Mouse (Mus musculus): ENCODE data around the gene Rhoj. TPM values are rescaled to one million over a fixed set of nuclear protein-coding genes. Genes with fewer than 3 reads are reported as not detected.

Gene Rhoj
- polyA plus RNA-seq, 1 experiment from 2014 or later: 25.9 TPM

- no peak for ATAC-seq (ENCODE audit: low FRiP score)
- Histone ChIP-seq H3K9ac (replicated peaks) (no peak overlapping the region), H3K9me3 (replicated peaks) (no peaks in the 10 kb centered on the region), H3K36me3 (no peaks in the 10 kb centered on the region), H3K4me3 (replicated peaks) (no peak overlapping the region), H3K27ac (replicated peaks) (no peak overlapping the region), H3K4me1 (no peaks in the 10 kb centered on the region), H3K4me2 (no peak overlapping the region), H3K27me3 (replicated peaks) (no peaks in the 10 kb centered on the region)
- WGBS: 78% methylated on average over 5 of the region's 5 CpGs
These were observed 42.6 kb downstream of the Rhoj start for GRCm38 (mm10) chr12:75350750-75351149.

GRCm38 (mm10) chr12:75351846-75352245 is 43.7 kb downstream of the Rhoj start:
- Histone ChIP-seq H3K27ac (replicated peaks) (no peak overlapping the region), H3K27me3 (replicated peaks) (no peaks in the 10 kb centered on the region), H3K4me1 (no peaks in the 10 kb centered on the region), H3K4me2 (no peak overlapping the region), H3K9ac (replicated peaks) (no peak overlapping the region), H3K4me3 (replicated peaks) (no peak overlapping the region), H3K36me3 (no peaks in the 10 kb centered on the region), H3K9me3 (replicated peaks) (no peaks in the 10 kb centered on the region)
- WGBS: 69% methylated on average over 7 of the region's 7 CpGs
- no peak for ATAC-seq (ENCODE audit: low FRiP score)

- no peaks in the 10 kb centered on the region for H3K4me1 ChIP-seq
- H3K9me3 ChIP-seq (replicated peaks): no peaks in the 10 kb centered on the region
- H3K36me3 ChIP-seq: no peaks in the 10 kb centered on the region
- no peak for ATAC-seq (ENCODE audit: low FRiP score)
- H3K9ac ChIP-seq (replicated peaks): no peak overlapping the region
- H3K4me2 ChIP-seq: no peak overlapping the region
- no peaks in the 10 kb centered on the region for H3K27me3 ChIP-seq (replicated peaks)
- H3K27ac ChIP-seq (replicated peaks): no peak overlapping the region
- WGBS: 47% methylated on average over 6 of the region's 6 CpGs
- no peak overlapping the region for H3K4me3 ChIP-seq (replicated peaks)
These were observed 44.3 kb downstream of the Rhoj start for GRCm38 (mm10) chr12:75352410-75352809.

GRCm38 (mm10) chr12:75354354-75354753 is 46.2 kb downstream of the Rhoj start:
- H3K4me1 ChIP-seq: no peaks in the 10 kb centered on the region
- ATAC-seq (ENCODE audit: low FRiP score): no peak
- WGBS: 75% methylated on average over 7 of the region's 7 CpGs
- H3K4me2 ChIP-seq: no peak overlapping the region
- H3K9me3 ChIP-seq (replicated peaks): no peaks in the 10 kb centered on the region
- no peak overlapping the region for H3K9ac ChIP-seq (replicated peaks)
- H3K36me3 ChIP-seq: no peaks in the 10 kb centered on the region
- H3K4me3 ChIP-seq (replicated peaks): no peak overlapping the region
- H3K27ac ChIP-seq (replicated peaks): no peak overlapping the region
- no peaks in the 10 kb centered on the region for H3K27me3 ChIP-seq (replicated peaks)

- no peaks in the 10 kb centered on the region for H3K9me3 ChIP-seq (replicated peaks)
- WGBS: 89% methylated on average over 4 of the region's 4 CpGs
- H3K27ac ChIP-seq (replicated peaks): no peak overlapping the region
- H3K4me1 ChIP-seq: peaks cover 10% of the 10 kb centered on the region; the same call in 1 of the 2 replicates
- no peaks in the 10 kb centered on the region for H3K36me3 ChIP-seq
- ATAC-seq (ENCODE audit: low FRiP score): no peak
- H3K4me3 ChIP-seq (replicated peaks): no peak overlapping the region
- no peak overlapping the region for H3K9ac ChIP-seq (replicated peaks)
- H3K4me2 ChIP-seq: no peak overlapping the region
- H3K27me3 ChIP-seq (replicated peaks): no peaks in the 10 kb centered on the region
These were observed 49.7 kb downstream of the Rhoj start for GRCm38 (mm10) chr12:75357781-75358180.

GRCm38 (mm10) chr12:75358714-75359113 is 50.6 kb downstream of the Rhoj start:
- no peak overlapping the region for H3K27ac ChIP-seq (replicated peaks)
- WGBS: 78% methylated on average over 4 of the region's 4 CpGs
- peaks cover 10% of the 10 kb centered on the region; the same call in 1 of the 2 replicates for H3K4me1 ChIP-seq
- no peaks in the 10 kb centered on the region for H3K27me3 ChIP-seq (replicated peaks)
- no peak overlapping the region for H3K4me2 ChIP-seq
- H3K9ac ChIP-seq (replicated peaks): no peak overlapping the region
- H3K36me3 ChIP-seq: no peaks in the 10 kb centered on the region
- ATAC-seq (ENCODE audit: low FRiP score): no peak
- H3K4me3 ChIP-seq (replicated peaks): no peak overlapping the region
- H3K9me3 ChIP-seq (replicated peaks): no peaks in the 10 kb centered on the region

- Histone ChIP-seq H3K9me3 (replicated peaks) (no peaks in the 10 kb centered on the region), H3K4me1 (peaks cover 10% of the 10 kb centered on the region; the same call in 1 of the 2 replicates), H3K27ac (replicated peaks) (no peak overlapping the region), H3K36me3 (no peaks in the 10 kb centered on the region), H3K27me3 (replicated peaks) (no peaks in the 10 kb centered on the region), H3K9ac (replicated peaks) (no peak overlapping the region), H3K4me2 (no peak overlapping the region), H3K4me3 (replicated peaks) (no peak overlapping the region)
- 67% methylated on average over 2 of the region's 2 CpGs for WGBS
- ATAC-seq (ENCODE audit: low FRiP score): no peak
These were observed 51.4 kb downstream of the Rhoj start for GRCm38 (mm10) chr12:75359500-75359899.

GRCm38 (mm10) chr12:75359921-75360482 is 51.9 kb downstream of the Rhoj start:
- no peak for ATAC-seq (ENCODE audit: low FRiP score)

GRCm38 (mm10) chr12:75362456-75362855 is 54.3 kb downstream of the Rhoj start:
- ATAC-seq (ENCODE audit: low FRiP score): no peak; the same call in 1 of the 2 replicates
- H3K27ac ChIP-seq (replicated peaks): peak overlapping the region; percentile 54
- WGBS: 73% methylated on average over 16 of the region's 16 CpGs

More at GRCm38 (mm10) chr12:75359921-75360482, 51.9 kb downstream of the Rhoj start:
- WGBS: 79% methylated on average over 5 of the region's 5 CpGs
- Histone ChIP-seq H3K9me3 (replicated peaks) (no peaks in the 10 kb centered on the region), H3K4me3 (replicated peaks) (no peak overlapping the region), H3K27ac (replicated peaks) (no peak overlapping the region), H3K9ac (replicated peaks) (no peak overlapping the region), H3K4me1 (peaks cover 10% of the 10 kb centered on the region; the same call in 1 of the 2 replicates), H3K4me2 (no peak overlapping the region), H3K36me3 (no peaks in the 10 kb centered on the region), H3K27me3 (replicated peaks) (no peaks in the 10 kb centered on the region)

GRCm38 (mm10) chr12:75364416-75364815 is 56.3 kb downstream of the Rhoj start:
- 97% methylated on average over 4 of the region's 4 CpGs for WGBS
- ATAC-seq (ENCODE audit: low FRiP score): no peak

More at GRCm38 (mm10) chr12:75362456-75362855, 54.3 kb downstream of the Rhoj start:
- H3K9ac ChIP-seq (replicated peaks): no peak overlapping the region
- no peaks in the 10 kb centered on the region for H3K9me3 ChIP-seq (replicated peaks)
- no peaks in the 10 kb centered on the region for H3K36me3 ChIP-seq
- H3K4me1 ChIP-seq: peaks cover 10% of the 10 kb centered on the region; the same call in 1 of the 2 replicates
- H3K27me3 ChIP-seq (replicated peaks): no peaks in the 10 kb centered on the region
- H3K4me3 ChIP-seq (replicated peaks): no peak overlapping the region
- 0 out of 2 replicates have a peak overlapping the region, but pooled peaks have one; percentile 3 for H3K4me2 ChIP-seq

GRCm38 (mm10) chr12:75365621-75366124 is 57.6 kb downstream of the Rhoj start:
- Histone ChIP-seq H3K27me3 (replicated peaks) (no peaks in the 10 kb centered on the region), H3K4me1 (peaks cover 6% of the 10 kb centered on the region; the same call in 1 of the 2 replicates), H3K4me3 (replicated peaks) (no peak overlapping the region), H3K27ac (replicated peaks) (no peak overlapping the region), H3K9ac (replicated peaks) (no peak overlapping the region), H3K36me3 (no peaks in the 10 kb centered on the region), H3K4me2 (no peak overlapping the region), H3K9me3 (replicated peaks) (no peaks in the 10 kb centered on the region)
- WGBS: 88% methylated on average over 14 of the region's 14 CpGs
- ATAC-seq (ENCODE audit: low FRiP score): no peak

More at GRCm38 (mm10) chr12:75364416-75364815, 56.3 kb downstream of the Rhoj start:
- Histone ChIP-seq H3K27ac (replicated peaks) (no peak overlapping the region), H3K27me3 (replicated peaks) (no peaks in the 10 kb centered on the region), H3K36me3 (no peaks in the 10 kb centered on the region), H3K4me1 (peaks cover 10% of the 10 kb centered on the region; the same call in 1 of the 2 replicates), H3K4me3 (replicated peaks) (no peak overlapping the region), H3K9ac (replicated peaks) (no peak overlapping the region), H3K9me3 (replicated peaks) (no peaks in the 10 kb centered on the region), H3K4me2 (no peak overlapping the region)

- no peak for ATAC-seq (ENCODE audit: low FRiP score)
These were observed 59.2 kb downstream of the Rhoj start for GRCm38 (mm10) chr12:75367371-75367770.

More at GRCm38 (mm10) chr12:75367371-75367770, 59.2 kb downstream of the Rhoj start:
- Histone ChIP-seq H3K4me2 (no peak overlapping the region), H3K9me3 (replicated peaks) (no peaks in the 10 kb centered on the region), H3K27ac (replicated peaks) (no peak overlapping the region), H3K27me3 (replicated peaks) (no peaks in the 10 kb centered on the region), H3K4me3 (replicated peaks) (no peak overlapping the region), H3K36me3 (no peaks in the 10 kb centered on the region), H3K4me1 (0 out of 2 replicates have a peak, but pooled peaks cover 2% of the 10 kb centered on the region), H3K9ac (replicated peaks) (no peak overlapping the region)
- 95% methylated on average over 6 of the region's 6 CpGs for WGBS

Data from neural tube, embryonic 15.5 days (tissue).